Mouse (Mus musculus) heart, adult 9 months (tissue): ENCODE data around the gene Lgr4.

ENCODE experiments used
- DNase-seq, 2 experiments: peaks; one replicate each; pipeline ENCODE4 v3.0.0; 2022; ENCODE audit warnings: low spot score in 2 of 2

Gene Lgr4

DNA sequence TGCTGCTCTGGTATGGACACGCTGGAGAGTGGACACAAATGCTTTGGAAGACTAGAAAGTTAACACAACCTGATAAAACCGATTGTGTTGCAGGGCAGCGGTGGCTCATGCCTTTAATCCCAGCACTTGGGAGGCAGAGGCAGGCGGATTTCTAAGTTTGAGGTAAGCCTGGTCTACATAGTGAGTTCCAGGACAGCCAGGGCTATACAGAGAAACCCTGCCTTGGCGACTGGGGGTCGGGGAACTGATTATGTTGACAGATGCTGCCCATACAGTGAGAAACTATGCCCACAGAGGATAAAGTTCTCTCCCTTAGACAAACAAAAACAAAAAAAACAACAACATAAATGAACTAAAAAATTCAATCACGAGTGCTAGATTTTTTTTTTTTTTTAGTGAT lies 99.6 kb downstream of the Lgr4 start:
- no peak for DNase-seq

DNA sequence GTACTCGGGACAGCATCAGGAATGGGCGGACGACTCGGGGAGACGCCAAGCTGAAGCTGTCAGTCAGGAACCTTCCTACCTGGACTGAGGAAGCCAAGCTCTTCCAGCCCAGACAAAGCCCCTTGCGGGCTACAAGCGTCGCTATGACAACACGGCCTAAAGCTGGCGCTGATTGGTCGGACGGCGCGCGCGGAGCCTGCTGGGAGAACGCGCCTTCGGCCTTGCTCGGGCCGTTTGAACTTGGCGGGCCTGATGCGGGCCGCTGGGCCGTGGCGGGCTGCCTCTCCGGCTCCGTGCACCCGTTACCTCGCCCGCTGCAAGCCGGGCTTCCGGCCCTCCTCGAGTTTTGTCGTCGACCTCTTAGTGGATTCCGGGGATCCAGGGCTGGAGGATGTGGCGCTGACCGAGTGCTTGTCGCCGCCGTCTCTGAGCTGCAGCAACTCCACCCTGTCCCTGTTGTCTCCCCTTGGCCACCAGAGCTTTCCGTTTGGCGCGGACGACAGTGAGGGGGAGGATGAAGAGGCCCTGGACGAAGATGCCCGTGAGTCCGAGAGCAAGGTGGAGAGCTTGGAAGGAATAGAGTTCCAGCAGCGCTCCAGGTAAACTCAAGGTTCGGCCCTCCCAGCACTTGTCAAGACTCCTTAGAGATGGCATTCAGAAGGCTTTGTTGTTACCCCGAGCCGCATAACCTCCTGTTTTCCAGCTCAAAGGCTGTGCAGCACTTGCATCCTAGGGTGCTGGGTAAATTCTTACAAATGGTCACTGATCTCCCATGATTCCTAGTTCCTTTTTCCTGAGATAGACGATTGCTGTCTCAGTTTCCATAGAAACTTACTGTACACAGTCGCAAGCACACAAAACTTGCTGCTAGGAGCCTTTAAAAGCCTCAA lies 100.4 kb downstream of the Lgr4 start, which contains the start of gene Ccdc34:
Gene Ccdc34 (plus strand): TSS at position 202 of the 890 bp plus-strand sequence.
- peak; percentile 90 to 91 for DNase-seq

DNA sequence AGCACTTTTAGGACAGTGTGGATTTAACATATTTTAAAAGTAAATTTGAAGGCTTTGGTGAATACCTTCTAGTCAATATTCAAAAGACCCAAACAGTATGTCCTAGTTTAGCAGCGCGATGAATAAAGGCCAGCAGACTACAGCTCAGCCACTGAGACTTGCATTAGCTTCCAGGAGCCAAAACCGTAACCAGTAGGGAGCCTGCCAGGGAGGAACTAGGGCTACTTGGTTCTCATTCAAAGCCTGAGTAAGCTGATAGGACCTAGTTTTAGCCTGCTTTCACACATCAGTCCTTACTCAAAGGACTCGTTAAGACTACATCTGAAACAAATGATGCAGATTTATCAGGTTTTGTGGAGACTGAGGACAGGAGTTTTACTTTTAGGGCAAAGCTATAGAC lies 102.2 kb downstream of the Lgr4 start:
- peak; percentile 8 to 15 for DNase-seq

DNA sequence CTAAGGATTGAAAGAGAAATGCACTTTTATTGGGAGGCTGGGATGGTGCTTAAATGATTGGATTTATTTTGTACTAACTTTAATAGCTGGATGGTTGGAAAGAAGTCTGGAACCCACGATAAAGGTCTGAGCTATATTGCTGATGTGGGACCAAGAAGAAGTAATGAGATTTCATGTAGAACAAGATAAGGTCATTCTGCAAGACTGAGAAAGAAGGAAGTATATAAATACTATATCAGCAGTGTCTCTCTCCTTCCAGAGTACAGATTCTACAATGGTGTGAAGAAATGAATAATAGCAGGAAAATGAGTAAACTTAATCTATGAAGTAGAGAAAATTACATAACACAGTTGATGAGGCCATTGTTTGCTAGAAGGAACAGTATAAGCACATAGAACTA lies 103.0 kb downstream of the Lgr4 start:
- DNase-seq: no peak

DNA sequence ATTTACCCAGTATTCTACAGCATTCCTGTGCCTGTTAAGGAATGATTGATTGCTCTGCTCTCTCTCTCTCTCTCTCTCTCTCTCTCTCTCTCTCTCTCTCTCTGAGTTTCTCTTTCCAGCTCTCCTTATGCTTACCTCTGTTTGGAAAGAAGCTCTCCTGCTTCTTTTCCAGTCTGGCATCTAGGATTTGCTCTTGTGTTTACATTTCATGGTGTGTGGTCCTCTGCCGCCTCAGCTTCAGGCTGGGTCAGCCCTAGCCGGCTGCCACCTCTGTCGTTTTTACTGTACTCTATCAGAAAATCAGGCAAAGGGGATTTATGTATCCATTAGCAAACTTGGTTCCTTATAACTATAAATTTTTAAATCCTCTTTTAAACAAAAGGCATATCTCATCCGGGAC lies 118.8 kb downstream of the Lgr4 start:
- DNase-seq: no peak

DNA sequence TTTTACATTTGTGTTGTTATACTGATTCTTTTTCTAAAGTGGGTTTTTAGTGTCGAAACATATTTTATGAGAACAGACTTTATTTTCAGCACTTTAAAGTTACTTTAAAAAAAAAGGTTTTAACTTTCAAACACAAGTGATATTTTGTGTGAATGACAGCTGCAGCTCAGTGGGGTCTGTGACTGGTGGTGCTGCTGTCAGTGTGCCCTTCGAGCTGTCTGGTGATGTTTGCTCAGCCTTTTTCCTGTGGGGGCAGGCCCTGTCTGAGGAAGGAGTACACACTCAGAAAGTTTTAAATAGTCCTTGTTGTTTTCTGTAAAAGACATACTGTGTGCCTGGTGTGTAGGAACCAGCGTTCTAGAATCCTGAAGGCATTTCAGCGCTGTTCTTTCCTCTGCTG lies 119.2 kb downstream of the Lgr4 start:
- DNase-seq: no peak

DNA sequence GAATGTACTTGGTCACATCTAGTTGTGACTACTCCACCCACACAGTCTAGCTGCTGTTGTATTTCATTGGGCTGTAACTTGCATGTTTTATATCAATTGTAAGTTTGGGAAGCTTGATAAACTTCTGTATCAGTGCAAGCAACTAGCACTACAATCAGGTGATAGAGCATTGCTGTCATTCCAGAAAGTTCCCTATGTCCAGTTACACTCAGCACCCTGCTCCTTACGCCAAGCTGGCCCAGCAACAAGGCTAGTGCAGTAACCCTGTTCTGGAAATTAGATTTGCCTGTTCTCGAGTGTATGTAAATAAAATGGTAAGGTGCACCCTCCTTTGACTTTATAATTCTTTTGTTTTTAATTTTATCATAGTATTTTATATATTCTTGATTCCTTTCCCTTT lies 119.8 kb downstream of the Lgr4 start:
- DNase-seq: no peak

DNA sequence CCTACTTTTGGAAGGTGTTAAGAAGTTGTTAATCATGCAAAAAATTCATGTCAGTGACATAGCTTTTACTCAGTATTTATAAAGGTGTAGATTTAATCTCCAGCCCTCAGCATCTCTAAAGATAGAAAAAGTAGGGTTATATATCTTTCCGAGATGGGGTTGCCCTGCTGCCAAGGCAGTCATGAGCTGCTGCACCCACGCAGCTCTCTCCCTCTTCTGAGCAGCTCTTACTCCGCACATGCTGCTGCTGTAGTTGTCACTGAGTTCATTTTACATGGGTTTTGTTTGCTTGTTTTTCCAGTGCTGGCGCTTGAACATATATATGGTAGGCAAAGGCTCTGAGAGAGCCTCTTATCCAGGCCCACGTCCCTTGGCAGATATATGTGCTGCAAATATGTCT lies 120.9 kb downstream of the Lgr4 start:
- DNase-seq: no peak

DNA sequence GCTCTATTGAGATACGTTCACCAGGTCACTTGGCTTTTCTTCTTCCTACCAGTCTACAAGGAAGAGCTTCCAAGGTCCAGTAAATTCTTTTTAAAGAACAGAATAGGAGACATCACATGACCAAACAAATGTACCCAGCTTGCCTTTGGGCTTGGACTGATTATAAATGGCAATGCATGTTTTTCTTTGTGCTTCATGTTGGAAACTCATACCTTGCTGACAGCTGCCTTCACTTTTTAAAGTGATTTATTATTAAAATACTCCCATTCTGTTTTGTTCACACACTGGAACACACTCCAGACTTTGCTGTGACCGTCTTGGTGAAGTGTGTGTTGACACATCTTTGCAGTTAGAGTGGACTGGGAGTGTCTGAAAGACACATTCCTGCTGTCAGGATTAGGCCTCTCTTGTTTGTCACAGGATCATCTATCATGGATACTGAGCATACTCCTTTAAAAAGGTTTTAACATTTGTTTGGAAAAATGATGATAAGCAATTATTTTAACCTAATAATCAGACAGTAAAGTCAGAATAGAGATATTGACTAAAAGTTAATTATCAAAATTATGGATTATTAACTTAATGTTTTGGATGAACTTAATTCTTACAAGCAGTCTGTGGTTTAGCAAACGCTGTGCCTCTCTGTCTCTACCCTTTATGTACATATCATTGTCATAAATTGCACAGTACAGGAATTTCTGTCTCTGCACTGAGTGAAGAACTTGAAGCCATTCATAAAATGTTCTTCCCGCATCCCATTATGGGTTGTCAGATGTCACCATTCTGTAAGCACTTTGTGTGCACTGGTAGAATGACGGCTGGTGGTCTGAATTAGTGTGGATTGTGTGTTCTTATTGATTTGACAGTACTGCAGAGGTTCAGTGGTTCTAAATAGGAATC lies 125.7 kb downstream of the Lgr4 start:
- no peak for DNase-seq

DNA sequence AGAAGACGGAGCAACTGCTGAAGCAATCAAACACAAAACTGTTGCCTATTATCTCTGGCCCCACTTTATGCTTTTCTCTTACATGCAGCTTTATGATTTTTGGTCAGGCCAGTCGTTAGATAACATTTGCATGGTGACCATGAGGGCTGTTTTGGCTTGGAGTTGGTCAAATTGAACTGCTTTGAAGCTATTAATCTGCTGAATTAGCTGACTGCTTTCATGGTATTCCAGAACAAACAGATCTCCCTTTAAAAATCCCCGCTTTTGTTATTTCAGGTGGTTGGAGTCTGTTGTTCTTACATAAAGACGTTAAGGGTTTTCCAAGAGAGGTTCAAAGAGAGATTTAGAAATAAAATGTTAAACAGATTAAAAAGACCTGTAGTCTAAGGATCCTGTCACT lies 141.0 kb downstream of the Lgr4 start:
- no peak for DNase-seq

DNA sequence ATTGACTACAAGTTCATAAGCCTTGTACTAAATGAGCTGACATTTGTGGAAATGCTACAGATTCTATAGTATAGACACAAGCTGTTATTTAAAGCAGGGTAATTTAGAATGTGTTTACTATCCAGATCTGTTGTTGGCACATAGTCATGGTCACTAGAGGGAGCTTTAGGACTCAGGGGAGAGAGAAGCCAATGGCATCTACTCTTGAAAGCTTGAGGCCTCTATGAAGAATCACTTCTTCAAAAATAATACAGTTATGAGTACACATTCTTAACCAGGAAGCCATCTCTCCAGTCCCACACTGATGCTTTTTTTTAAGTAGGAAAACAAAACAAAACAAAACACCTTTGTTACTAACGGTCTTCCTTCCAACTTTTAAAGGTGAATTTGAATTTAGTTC lies 145.7 kb downstream of the Lgr4 start:
- peak in 1 of 2 experiments; percentile 19 for DNase-seq
